Mouse (Mus musculus) neural tube, embryonic 12.5 days (tissue): ENCODE measurements around the gene Cacna2d4. TPM values are rescaled to one million over a fixed set of nuclear protein-coding genes. Genes with fewer than 3 reads are reported as not detected.

ENCODE experiments used
- ATAC-seq: fragments of 200-750 bp; cut with Nextera tagmentation; 2 replicates; pipeline ENCODE4 v1.8.0; 2017; ENCODE audit warnings: low read depth, mild to moderate bottlenecking, moderate TSS enrichment, moderate library complexity; ENCODE audit not compliant: low FRiP score
- H3K27ac ChIP-seq: fragments of 300-500 bp; sonication (generic); 2 replicates; pipeline ENCODE4 v1.5.1; 2016
- H3K27me3 ChIP-seq: fragments of 300-500 bp; sonication (generic); replicated peaks from 2 replicates; pipeline ENCODE4 v1.6.1; 2016; ENCODE audit warnings: mild to moderate bottlenecking
- H3K36me3 ChIP-seq: fragments of 300-500 bp; sonication (generic); 2 replicates; pipeline ENCODE4 v1.6.1; 2016; ENCODE audit warnings: mild to moderate bottlenecking
- H3K4me1 ChIP-seq: fragments of 300-500 bp; sonication (generic); 2 replicates; pipeline ENCODE4 v1.6.1; 2016
- H3K4me2 ChIP-seq: fragments of 300-500 bp; sonication (generic); replicated peaks from 2 replicates; pipeline ENCODE4 v1.6.1; 2016; ENCODE audit warnings: mild to moderate bottlenecking
- H3K4me3 ChIP-seq: fragments of 300-500 bp; sonication (generic); 2 replicates; pipeline ENCODE4 v1.5.1; 2016
- H3K9ac ChIP-seq: fragments of 300-500 bp; sonication (generic); 2 replicates; pipeline ENCODE4 v1.6.1; 2016; ENCODE audit warnings: mild to moderate bottlenecking
- H3K9me3 ChIP-seq: fragments of 300-500 bp; sonication (generic); 2 replicates; pipeline ENCODE4 v1.6.1; 2016; ENCODE audit warnings: mild to moderate bottlenecking
- WGBS: fragments of 180-500 bp; shearing (Covaris S2); methylation state at CpG from one replicate; pipeline ENCODE4 v1.1.7; 2016; 5-methylcytosine and 5-hydroxymethylcytosine counted together
- polyA plus RNA-seq: library from polyadenylated mRNA; unstranded; fragments of >200 nt; fragmentation: Nextera tagmentation; extraction: Ambion mirVana; gene quantifications from 2 replicates; pipeline ENCODE4 v1.2.1, GENCODE M21; 2016

The Cacna2d4 gene
- polyA plus RNA-seq, 1 experiment from 2014 or later: 0.04 TPM

- Histone ChIP-seq H3K27ac (no peak overlapping the region), H3K27me3 (no peaks in the 10 kb centered on the region), H3K4me2 (no peak overlapping the region), H3K4me1 (0 out of 2 replicates have a peak, but pooled peaks cover 4% of the 10 kb centered on the region), H3K4me3 (no peak overlapping the region), H3K36me3 (no peaks in the 10 kb centered on the region), H3K9me3 (no peaks in the 10 kb centered on the region), H3K9ac (no peak overlapping the region)
- WGBS: 91% methylated on average over 8 of the region's 8 CpGs
- no peak for ATAC-seq
Observed at GRCm38 (mm10) chr6:119401545-119402304, 165.4 kb downstream of the Cacna2d4 start.

Other genes starting within 250 kb of the Cacna2d4 start
- gene Dcp1b, start 61.3 kb upstream of the Cacna2d4 start, polyA plus RNA-seq: 12.4 and 12.9 TPM in 2 replicates
- 5.9 TPM in 2 replicates for gene Cacna1c, start 40.1 kb upstream of the Cacna2d4 start, polyA plus RNA-seq
- 0.78 and 1.1 TPM in 2 replicates for gene Lrtm2, start 94.2 kb downstream of the Cacna2d4 start, polyA plus RNA-seq
- 31.0 and 31.7 TPM in 2 replicates for gene Adipor2, start 181.2 kb downstream of the Cacna2d4 start, polyA plus RNA-seq
- 4.7 and 4.9 TPM in 2 replicates for gene Fbxl14, start 243.1 kb downstream of the Cacna2d4 start, polyA plus RNA-seq